Mouse (Mus musculus): Measurements from ENCODE around the gene Kcnh2.

DNA sequence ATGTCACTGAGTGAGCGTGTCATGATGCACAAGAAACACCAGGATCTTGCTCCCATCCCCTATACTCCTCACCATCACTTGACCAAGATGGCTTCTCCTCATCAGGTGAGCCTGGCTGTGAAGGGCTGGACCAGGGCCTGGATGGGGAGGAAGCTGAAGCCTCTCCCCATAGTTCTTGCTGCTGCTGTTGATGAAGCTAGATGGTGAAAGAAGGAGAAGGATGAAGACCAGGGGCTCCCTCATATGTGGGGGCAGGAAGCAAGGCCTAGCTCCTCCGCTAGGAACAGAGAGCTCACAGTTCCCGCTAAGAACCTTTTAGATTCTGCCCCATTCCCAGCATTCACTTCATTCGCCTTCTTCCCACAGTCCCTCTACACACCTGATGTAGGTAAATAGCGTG, 34.0 kb upstream of the Kcnh2 start:
- TF ChIP-seq CTCF (IDR thresholded peaks at IDR 0.05; ENCODE audit: low read depth, low read length) (no peak), GATA1 (IDR thresholded peaks at IDR 0.05; ENCODE audit: borderline replicate concordance, low read length) (no peak), TAL1 (conservative IDR thresholded peaks at IDR 0.05; ENCODE audit: low read depth, low read length) (no peak), POLR2AphosphoS5 (IDR thresholded peaks at IDR 0.05; ENCODE audit: insufficient replicate concordance, low read depth, low read length) (no peak)
